Mouse (Mus musculus) CH12.LX (cell line): Measurements from ENCODE around the gene Nacc1.

Experiments
- CHD1 ChIP-seq: IDR thresholded peaks from 2 replicates; pipeline ENCODE4 v1.6.1; 2012; ENCODE audit warnings: low read depth, low read length, improper control_type of control experiment, inconsistent platforms
- CTCF ChIP-seq, 2 experiments: IDR thresholded peaks in 1 of 2; conservative IDR thresholded peaks in 1 of 2; 2 replicates each; pipeline ENCODE4 v1.5.1; 2011 to 2012; ENCODE audit warnings: low read depth in 2 of 2, low read length in 2 of 2, improper control_type of control experiment in 1 of 2, inconsistent platforms in 1 of 2, mild to moderate bottlenecking in 1 of 2, moderate library complexity in 1 of 2
- E2F4 ChIP-seq: IDR thresholded peaks from 2 replicates; pipeline ENCODE4 v1.6.1; 2011; ENCODE audit warnings: low read depth, low read length, improper control_type of control experiment; ENCODE audit not compliant: insufficient replicate concordance
- EP300 ChIP-seq: IDR thresholded peaks from 2 replicates; pipeline ENCODE4 v1.6.1; 2011; ENCODE audit warnings: low read length, improper control_type of control experiment
- USF1 ChIP-seq: IDR thresholded peaks from 2 replicates; pipeline ENCODE4 v1.6.1; 2014; ENCODE audit warnings: low read depth, mild to moderate bottlenecking, inconsistent platforms, low read length, improper control_type of control experiment

DNA sequence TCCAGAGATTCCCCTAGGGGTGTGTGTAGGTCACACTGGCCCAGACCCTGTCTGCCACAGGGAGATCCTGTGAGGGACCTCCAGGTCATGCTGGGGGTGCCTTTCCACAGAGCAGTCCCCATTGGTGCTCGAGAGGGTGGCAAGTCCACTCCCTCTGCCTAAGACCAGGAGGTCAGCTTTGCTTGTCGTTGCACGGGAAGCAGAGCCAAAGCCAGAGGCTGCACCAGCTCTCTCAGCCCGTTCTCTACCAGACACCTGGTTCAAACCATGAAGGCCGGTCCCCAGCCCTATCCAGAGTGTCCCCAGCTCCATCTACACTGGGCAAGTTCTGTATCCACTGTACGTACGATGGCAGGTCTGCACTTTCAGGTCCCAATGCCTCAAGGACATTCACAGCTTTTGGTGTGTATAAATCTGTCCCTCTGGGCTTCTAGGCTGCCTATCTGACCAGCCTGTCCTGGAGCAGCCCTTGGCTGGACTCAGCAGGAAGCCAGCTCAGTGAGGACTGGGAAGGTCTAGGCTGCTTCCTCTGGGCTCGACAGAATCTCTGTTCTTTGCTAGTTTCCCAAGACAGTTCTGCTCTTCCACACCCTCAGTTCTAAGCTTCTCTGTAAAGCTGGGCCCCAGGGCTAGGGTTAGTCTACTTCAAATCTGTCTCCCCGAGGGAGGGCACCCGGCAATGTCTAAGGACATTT lies 37.7 kb upstream of the Nacc1 start:
- no peak for TF ChIP-seq CHD1
- TF ChIP-seq CTCF (conservative IDR thresholded peaks at IDR 0.05 in 1 of 2, IDR thresholded peaks at IDR 0.05 in 1 of 2; ENCODE audit: low read depth in 2 of 2, low read length in 2 of 2): no peak
- no peak for TF ChIP-seq USF1
- TF ChIP-seq EP300: no peak
- TF ChIP-seq E2F4: no peak
